Mouse (Mus musculus): ENCODE measurements around the gene Shprh.

- TF ChIP-seq POLR2A (IDR thresholded peaks at IDR 0.05; ENCODE audit: extremely low read depth, insufficient read depth, low read length) (no peak), CTCF (IDR thresholded peaks at IDR 0.05; ENCODE audit: low read depth, low read length) (no peak)
Measured at GRCm38 (mm10) chr10:11198346-11198745, 49.1 kb downstream of the Shprh start.
